Mouse (Mus musculus): Measurements from ENCODE around the gene Gimap8.
"Not testable (repeated sequence)": the region's sequence is repeated elsewhere in the genome, so short reads cannot be mapped to it uniquely, and the experiment has no call there.

Gene Gimap8

DNA sequence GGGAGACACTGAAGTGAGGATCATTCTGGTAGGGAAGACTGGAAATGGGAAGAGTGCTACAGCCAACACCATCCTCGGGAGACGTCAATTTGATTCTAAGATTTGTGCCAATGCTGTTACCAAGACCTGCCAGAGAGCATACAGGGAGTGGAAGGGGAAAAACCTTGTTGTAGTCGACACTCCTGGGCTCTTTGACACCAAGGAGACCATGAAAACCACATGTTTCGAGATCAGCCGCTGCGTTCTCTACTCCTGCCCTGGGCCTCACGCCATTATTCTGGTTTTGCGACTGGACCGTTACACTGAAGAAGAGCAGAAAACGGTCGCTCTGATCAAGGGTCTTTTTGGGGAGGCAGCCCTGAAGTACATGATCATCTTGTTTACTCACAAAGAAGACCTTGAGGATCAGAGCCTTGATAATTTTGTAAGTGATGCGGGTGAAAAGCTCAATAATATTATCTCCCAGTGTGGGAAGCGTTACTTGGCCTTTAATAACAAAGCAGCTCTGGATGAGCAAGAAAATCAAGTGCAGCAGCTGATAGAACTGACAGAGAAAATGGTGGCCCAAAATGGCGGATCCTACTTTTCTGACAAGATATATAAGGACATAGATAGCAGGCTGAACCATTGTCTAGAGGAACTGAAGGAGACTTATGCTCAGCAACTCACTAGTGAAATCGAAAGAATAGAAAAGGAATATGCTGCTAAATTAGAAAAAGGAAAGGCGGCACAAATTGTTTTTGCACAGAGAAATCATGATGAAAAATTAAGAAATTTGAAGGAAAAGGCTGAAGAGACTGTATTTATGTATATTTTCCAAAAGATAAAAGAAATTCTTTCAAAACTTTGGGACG lies 30.7 kb downstream of the Gimap8 start:
- CTCF ChIA-PET, result no interaction called here

DNA sequence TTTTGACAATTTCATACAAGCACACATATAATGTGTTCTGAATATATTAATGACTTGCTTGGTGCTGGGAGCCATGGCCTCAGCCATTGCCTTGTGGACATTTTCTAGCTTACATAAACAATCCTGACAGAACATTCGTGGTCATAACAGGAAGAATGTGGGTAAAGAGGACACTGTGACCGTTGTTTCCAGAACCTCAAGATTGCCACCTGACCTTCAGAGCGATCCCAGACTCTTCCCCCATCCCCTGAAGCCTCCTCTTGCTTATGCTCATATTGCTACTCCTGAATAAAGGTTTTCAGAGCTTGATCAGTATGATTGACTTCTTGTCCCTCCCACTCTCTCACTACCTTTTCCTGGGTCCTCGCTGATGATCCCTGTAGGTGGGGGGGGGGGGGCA lies 31.4 kb downstream of the Gimap8 start:
- CTCF ChIA-PET, result interaction anchor here (0.7 to 0.9 kb wide), 2 partner anchors 20 to 21 kb away, joined by 4 to 25 read pairs; no protein-coding TSS in a partner anchor

- CTCF ChIA-PET, result interaction anchor here (1.7 kb wide), 1 partner anchor 10 kb away, joined by 5 read pairs; no protein-coding TSS in a partner anchor
Measured at GRCm38 (mm10) chr6:48679701-48680100, 32.7 kb downstream of the Gimap8 start.

DNA sequence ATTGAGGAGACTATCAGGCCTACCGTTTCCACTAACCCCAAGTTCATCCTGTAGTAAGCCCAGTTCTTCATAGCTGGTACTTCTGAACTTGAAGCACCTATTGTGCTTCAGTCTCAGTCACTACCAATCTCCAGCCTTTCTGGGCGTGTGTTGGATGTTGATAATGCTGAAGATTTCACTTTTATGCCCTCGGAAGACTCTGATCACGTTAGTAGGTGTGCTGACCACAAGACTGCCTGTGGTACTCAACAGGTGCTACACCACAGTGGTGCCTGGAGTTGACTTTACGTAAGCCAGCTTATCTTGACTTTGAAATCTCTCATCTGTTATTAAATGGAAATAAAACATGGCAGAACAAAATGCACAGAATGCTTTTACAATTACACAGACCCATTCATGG lies 33.4 kb downstream of the Gimap8 start:
- CTCF ChIA-PET, result interaction anchor here (0.6 to 1.7 kb wide), 2 partner anchors 9 to 80 kb away, joined by 4 to 5 read pairs; no protein-coding TSS in a partner anchor

- CTCF ChIA-PET, result no interaction called here
Measured at GRCm38 (mm10) chr6:48681472-48682090, 34.5 kb downstream of the Gimap8 start.

DNA sequence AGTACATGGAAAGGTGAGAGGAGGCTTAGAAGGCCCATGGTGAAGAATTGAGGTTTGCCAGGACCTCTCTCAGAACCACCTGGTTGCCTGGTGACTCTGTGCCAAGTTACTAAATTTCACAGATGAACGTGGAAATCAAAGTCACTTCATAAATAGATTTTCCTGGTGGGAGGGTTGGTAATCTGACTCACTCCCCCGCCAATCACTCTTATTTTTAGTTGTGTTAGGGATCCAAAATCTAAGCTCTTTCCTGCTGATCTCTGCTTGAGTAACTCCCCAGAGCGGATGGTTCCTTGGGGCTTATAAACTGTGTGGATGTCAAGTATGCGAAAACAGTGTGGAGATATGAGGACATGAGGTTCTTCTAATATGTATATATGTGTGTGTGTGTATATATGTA lies 35.2 kb downstream of the Gimap8 start:
- CTCF ChIA-PET, result interaction anchor here (0.7 kb wide), 1 partner anchor 16 kb away, joined by 3 read pairs; no protein-coding TSS in a partner anchor

DNA sequence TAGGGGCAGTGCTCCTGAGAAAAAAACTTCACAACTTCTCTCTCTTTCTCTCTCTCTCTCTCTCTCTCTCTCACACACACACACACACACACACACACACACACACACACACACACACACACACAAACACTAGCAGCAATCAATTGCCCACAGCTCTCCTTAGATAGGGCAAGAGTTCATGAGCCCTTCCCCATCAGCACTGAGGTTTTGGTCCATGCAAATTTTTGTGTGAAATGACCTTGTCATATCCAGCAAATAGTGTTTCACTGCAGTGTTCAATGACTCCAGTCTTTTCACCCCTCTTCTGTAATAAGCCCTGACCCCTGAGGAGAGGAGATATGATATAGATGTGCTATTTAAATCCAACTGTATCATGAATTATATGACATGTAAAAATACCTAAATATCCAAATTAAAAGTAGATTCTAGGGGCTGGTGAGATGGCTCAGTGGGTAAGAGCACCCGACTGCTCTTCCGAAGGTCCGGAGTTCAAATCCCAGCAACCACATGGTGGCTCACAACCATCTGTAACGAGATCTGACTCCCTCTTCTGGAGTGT lies 36.3 kb downstream of the Gimap8 start:
- CTCF ChIA-PET, result not testable (repeated sequence)

GRCm38 (mm10) chr6:48684319-48684718 lies 37.3 kb downstream of the Gimap8 start, which contains the start of gene Gimap4:
TSS of gene Gimap4 (plus strand) at chr6:48684549.
- CTCF ChIA-PET, result interaction anchor here (1.6 kb wide), 1 partner anchor 14 kb away, joined by 3 read pairs; no protein-coding TSS in a partner anchor

DNA sequence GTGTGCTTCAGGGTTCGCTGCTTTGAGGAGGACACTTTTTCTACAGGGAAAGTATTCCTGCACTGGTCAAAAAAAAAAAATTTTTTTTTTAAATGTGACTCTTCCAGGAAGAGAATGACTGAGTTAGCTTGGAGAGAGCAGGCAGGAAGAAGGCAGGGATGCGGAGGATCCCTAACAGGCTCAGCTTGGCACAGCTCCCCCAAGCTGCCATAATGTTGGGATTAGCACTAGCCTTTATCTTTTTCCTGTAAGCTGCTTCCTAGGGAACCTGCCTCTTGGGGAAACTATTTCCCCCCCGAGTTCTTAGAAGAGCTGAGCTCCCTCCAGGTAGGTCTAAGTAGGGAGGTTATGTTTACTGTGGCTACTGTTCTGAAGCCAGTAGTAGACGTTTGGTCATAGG lies 37.8 kb downstream of the Gimap8 start:
- CTCF ChIA-PET, result interaction anchor here (1.2 to 1.6 kb wide), 2 partner anchors 9 to 14 kb away, joined by 3 read pairs; no protein-coding TSS in a partner anchor

DNA sequence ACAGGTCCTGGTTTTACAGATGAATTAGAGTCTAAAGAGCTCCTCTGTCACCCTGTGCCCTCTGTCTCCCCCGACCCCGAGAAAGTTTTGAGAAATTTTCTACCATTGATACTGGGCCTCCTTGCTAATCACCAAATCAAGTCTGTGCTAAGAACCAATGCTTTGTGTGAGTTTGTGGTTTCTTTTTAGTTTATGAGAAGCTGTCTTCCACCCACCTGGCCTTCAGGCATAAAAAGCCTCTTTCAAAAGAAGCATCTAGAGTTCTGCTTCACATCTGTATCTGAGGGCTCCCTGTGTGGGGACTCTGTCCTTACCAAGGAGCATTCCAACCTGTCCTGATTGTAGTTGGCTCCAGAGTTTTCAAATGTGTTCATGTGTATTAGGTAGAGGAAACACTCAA lies 38.2 kb downstream of the Gimap8 start:
- CTCF ChIA-PET, result interaction anchor here (1.2 to 1.6 kb wide), 3 partner anchors 8 to 35 kb away, joined by 3 to 4 read pairs (median 3); no protein-coding TSS in a partner anchor

- CTCF ChIA-PET, result interaction anchor here (1.2 to 1.6 kb wide), 3 partner anchors 8 to 36 kb away, joined by 3 to 4 read pairs (median 3); no protein-coding TSS in a partner anchor
Measured at GRCm38 (mm10) chr6:48685694-48686665, 38.9 kb downstream of the Gimap8 start.

- CTCF ChIA-PET, result interaction anchor here (0.5 to 1.2 kb wide), 4 partner anchors 12 to 76 kb away, joined by 3 to 10 read pairs (median 4); partner anchors contain the start of gene Gimap8
Measured at GRCm38 (mm10) chr6:48687077-48687476, 40.0 kb downstream of the Gimap8 start.

DNA sequence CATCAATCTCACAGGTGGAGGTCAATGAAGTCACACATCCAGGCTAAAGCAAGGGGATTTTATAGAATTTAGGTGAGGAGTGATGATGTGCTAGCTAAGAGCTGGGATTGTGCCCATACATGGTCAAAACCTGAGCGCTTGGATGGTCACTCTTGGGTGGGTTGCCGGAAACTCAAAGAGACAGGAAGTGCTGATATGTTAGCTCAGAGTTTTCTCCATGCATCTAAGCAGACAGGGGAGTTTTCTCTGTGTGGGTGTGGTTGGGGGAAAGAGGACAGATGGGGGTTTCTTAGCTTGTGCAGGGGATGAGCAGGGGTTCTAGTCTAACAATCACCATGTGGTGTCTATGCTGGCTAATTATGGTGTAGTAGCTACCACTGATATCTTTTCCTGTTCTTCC lies 42.3 kb downstream of the Gimap8 start:
- CTCF ChIA-PET, result interaction anchor here (1.0 kb wide), 1 partner anchor 9 kb away, joined by 5 read pairs; no protein-coding TSS in a partner anchor

DNA sequence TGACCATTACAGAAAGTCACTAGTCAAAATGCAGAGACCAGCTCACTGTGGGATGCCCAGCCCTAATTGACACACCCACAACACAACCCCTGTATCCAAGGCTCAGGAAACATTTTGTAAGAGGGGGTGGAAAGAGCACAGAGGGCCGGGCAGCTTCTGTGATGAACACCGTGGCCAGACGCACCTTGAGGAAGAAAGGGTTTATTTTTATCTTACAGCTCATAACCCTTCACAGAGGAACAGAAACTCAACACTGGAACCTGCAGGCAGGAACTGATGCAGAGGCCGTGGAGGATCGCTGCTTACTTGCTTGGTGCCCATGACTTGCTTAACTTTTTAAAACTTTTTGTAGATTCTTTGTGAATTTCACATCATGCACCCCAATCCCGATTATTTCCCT lies 45.9 kb downstream of the Gimap8 start:
- CTCF ChIA-PET, result interaction anchor here (0.6 to 1.0 kb wide), 3 partner anchors 19 to 1343 kb away, joined by 3 to 4 read pairs (median 4); partner anchors contain the start of gene Gimap1

DNA sequence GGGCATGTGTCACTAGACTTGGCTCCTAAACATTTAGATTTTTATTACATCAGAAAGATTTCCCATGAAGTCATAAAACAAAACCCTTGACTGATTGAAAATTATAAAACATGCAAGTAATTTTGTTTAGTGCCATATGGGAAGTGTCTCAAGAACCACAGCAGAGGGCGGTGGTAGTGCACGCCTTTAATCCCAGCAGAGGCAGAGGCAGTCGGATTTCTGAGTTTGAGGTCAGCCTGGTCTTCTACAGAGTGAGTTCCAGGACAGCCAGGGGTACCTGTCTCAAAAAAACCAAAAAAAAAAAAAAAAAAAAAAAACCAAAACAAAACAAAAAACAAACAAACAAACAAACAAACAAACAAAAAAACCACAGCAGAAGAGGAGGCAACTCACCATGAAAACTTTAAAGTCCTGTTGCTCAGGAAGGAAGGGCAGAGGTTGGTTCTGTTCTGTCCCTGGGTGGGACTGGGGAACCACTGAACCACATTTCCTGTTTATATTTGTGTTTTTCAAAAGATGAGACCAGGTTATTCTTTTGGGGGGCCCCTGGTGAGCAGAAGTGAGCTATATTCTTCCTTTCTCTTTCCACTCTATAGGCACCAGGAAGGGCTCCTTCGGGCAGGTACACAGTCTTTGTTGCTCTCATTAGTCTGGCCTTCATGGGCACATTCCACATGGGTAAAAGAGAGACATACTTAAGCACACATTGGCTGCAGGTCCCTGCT lies 50.0 kb downstream of the Gimap8 start:
- CTCF ChIA-PET, result interaction anchor here (1.0 kb wide), 1 partner anchor 76 kb away, joined by 3 read pairs; no protein-coding TSS in a partner anchor

DNA sequence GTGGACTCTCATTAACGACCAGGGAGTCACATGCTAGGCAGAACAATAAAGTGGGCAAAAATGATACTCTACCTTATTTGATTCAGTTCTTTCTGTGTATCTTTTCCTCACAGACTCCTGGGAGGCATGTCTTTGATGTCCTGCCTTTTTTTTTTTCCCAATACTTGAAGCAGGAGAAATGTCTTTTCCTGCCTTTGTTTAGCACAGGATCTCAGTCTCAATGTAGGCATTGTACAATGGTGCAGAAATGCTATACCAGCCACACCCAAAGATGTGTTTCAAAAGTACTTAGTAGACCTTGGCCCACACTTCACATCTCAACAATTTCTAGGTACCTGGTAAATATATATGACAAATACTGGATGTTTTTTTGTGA lies 50.5 kb downstream of the Gimap8 start:
- CTCF ChIA-PET, result interaction anchor here (1.0 to 1.4 kb wide), 2 partner anchors 20 to 75 kb away, joined by 3 read pairs; no protein-coding TSS in a partner anchor

DNA sequence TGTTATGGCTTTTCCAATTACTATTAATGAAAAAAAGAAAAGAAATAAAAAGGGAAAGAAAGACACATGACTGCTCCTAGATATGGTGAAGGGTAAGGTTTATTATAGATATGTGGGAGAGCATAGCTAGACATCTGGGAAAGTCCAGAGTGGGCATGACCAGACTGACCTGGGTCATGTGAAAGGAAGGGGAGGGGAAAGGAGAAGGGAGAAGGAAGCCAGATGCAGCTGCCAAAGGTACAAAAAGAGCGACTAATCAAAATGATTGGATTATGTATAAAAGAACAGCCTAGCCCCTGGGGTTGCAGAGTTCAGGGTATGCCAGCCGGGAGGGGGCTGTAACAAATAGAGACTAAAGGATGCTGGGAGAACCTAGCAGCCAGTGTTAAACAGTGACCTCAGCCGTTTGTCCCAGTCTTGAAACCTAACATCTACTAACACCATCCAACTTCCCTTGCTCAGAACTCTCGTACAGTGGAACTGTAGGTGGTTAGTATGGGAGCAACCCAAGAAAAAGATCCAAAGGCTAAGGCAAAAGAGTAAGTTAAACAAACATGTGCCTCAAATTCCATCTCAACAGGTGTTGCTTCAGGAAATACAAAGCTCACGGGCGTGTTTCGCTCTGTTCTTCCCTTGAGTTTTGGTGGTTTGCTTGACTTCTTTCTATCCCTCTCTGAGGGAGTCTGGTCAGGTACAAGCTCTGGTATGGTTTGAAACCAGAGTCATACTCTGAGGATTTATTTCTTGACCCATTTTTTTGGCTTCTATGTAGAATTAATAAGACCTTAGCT lies 51.2 kb downstream of the Gimap8 start:
- CTCF ChIA-PET, result interaction anchor here (0.7 to 1.9 kb wide), 6 partner anchors 8 to 52 kb away, joined by 3 to 16 read pairs (median 3); partner anchors contain the start of genes Gimap4 and Gimap8

DNA sequence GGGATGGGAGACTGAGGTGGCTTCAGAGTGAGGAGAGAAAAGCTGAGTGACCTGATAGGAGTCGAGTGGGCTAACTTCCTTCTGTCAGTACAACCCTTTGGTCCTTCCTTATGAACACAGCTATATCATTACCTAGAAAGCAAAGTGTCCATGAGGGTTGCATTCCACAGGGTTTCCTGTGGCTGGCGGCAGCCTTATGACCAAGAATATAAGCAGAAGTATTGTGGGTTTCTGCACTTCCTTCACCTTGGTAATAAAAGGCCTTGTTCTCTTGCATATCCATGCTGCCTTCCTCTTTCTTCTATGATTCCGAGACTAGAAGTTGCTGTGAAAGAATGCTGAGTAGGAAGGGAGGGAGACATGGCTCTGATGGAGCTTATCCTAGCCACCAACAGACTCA lies 51.9 kb downstream of the Gimap8 start:
- CTCF ChIA-PET, result interaction anchor here (0.7 to 1.9 kb wide), 6 partner anchors 9 to 52 kb away, joined by 3 to 16 read pairs (median 3); partner anchors contain the start of genes Gimap4 and Gimap8

Data from spleen, embryonic (tissue).